1 mouse cellular context compared by ENCODE assay signal in genomic region chr7:102238686-102239286, GRCm38 (mm10).
TF ChIP-seq lines count a peak whose summit lies in the region.

No protein-coding gene starts in this region.

TF ChIP-seq in CH12.LX, 34 proteins besides CTCF, POLR2A, EP300 and RAD21 (continued from another document):
- TF ChIP-seq HCFC1 (IDR thresholded peaks at IDR 0.05; ENCODE audit: low read depth, low read length): no peak
- no peak for TF ChIP-seq KAT2A (IDR thresholded peaks at IDR 0.05; ENCODE audit: insufficient replicate concordance, low read length)
- TF ChIP-seq UBTF (IDR thresholded peaks at IDR 0.05; ENCODE audit: low read depth, low read length): no peak
- peak; percentile 66; the same call in 1 of the 2 replicates for TF ChIP-seq MAZ (IDR thresholded peaks at IDR 0.05; ENCODE audit: low read depth, low read length)
- no peak for TF ChIP-seq POLR2AphosphoS2 (IDR thresholded peaks at IDR 0.05; ENCODE audit: low read depth, low read length)
- peak; percentile 58; the same call in 1 of the 2 replicates for TF ChIP-seq ELF1 (IDR thresholded peaks at IDR 0.05; ENCODE audit: low read depth, low read length)
- TF ChIP-seq CHD2 (IDR thresholded peaks at IDR 0.05; ENCODE audit: low read length): peak; percentile 43; the same call in 1 of the 2 replicates
- no peak for TF ChIP-seq GABPA (IDR thresholded peaks at IDR 0.05; ENCODE audit: insufficient replicate concordance, low read depth, low read length)
- TF ChIP-seq PAX5 (IDR thresholded peaks at IDR 0.05; ENCODE audit: low read length): no peak
- no peak for TF ChIP-seq MAX (IDR thresholded peaks at IDR 0.05; ENCODE audit: low read length)
- no peak for TF ChIP-seq TBP (conservative IDR thresholded peaks at IDR 0.05; ENCODE audit: low read depth, low read length)
- TF ChIP-seq USF1 (IDR thresholded peaks at IDR 0.05; ENCODE audit: low read depth, low read length): no peak
- no peak for TF ChIP-seq ZNF384 (IDR thresholded peaks at IDR 0.05; ENCODE audit: low read depth, low read length)
- no peak for TF ChIP-seq ZMIZ1 (IDR thresholded peaks at IDR 0.05; ENCODE audit: low read depth, low read length)
- TF ChIP-seq CHD1 (IDR thresholded peaks at IDR 0.05; ENCODE audit: low read depth, low read length): no peak
- peak; percentile 86; the same call in 1 of the 2 replicates for TF ChIP-seq TCF12 (IDR thresholded peaks at IDR 0.05; ENCODE audit: low read depth, low read length)
- TF ChIP-seq BHLHE40 (IDR thresholded peaks at IDR 0.05; ENCODE audit: low read depth, low read length): peak; percentile 77
- no peak for TF ChIP-seq USF2 (conservative IDR thresholded peaks at IDR 0.05; ENCODE audit: low read depth, low read length)
- no peak for TF ChIP-seq MYC (IDR thresholded peaks at IDR 0.05; ENCODE audit: low read depth, low read length)
- no peak for TF ChIP-seq ZKSCAN1 (IDR thresholded peaks at IDR 0.05; ENCODE audit: borderline replicate concordance, low read depth, low read length)
- TF ChIP-seq ZC3H11A (IDR thresholded peaks at IDR 0.05; ENCODE audit: low read depth, low read length): no peak
- peak; percentile 88 for TF ChIP-seq MEF2A (IDR thresholded peaks at IDR 0.05; ENCODE audit: borderline replicate concordance, low read depth, low read length)
- TF ChIP-seq MAFK (IDR thresholded peaks at IDR 0.05; ENCODE audit: insufficient replicate concordance, low read length): peak; percentile 95
- TF ChIP-seq ETS1 (conservative IDR thresholded peaks at IDR 0.05; ENCODE audit: low read depth, low read length): peak; percentile 77
- no peak for TF ChIP-seq NELFE (IDR thresholded peaks at IDR 0.05; ENCODE audit: low read depth, low read length)
TF ChIP-seq in CH12.LX: peak in this region for 12.
